Mouse (Mus musculus): Measurements from ENCODE around the gene Stxbp4. TPM values are rescaled to one million over a fixed set of nuclear protein-coding genes. Genes with fewer than 3 reads are reported as not detected.

The Stxbp4 gene
- total and polyA plus RNA-seq, 3 experiments = 4.0 to 4.9 TPM; not detected in 1

- no peak for DNase-seq (ENCODE audit: low read depth, low spot score)
- Histone ChIP-seq H3K4me1 (ENCODE audit: control insufficient read depth in 1 of 2, insufficient read depth in 2 of 2, low read length in 2 of 2) (peaks cover 39 to 44% of the 10 kb centered on the region in 2 experiments), H3K9me3 (replicated peaks; ENCODE audit: insufficient read depth, low read length) (no peaks in the 10 kb centered on the region), H3K27ac (ENCODE audit: control insufficient read depth, low read depth, low read length) (peak overlapping the region; percentile 98), H3K36me3 (ENCODE audit: control insufficient read depth in 1 of 2, insufficient read depth in 2 of 2, low read length in 2 of 2) (peaks cover under 1 to 48% of the 10 kb centered on the region in 2 experiments), H3K27me3 (ENCODE audit: control insufficient read depth in 1 of 2, insufficient read depth in 2 of 2, low read length in 2 of 2) (no peaks in the 10 kb centered on the region), H3K4me3 (ENCODE audit: control insufficient read depth in 1 of 2, insufficient read depth in 1 of 2, low read depth in 2 of 2, low read length in 2 of 2) (no peak overlapping the region), H3K9ac (ENCODE audit: control insufficient read depth, low read depth, low read length, poor library complexity, severe bottlenecking) (no peak overlapping the region; the same call in 1 of the 2 replicates), H3K79me2 (ENCODE audit: control insufficient read depth, insufficient read depth, low read length, poor library complexity) (no peaks in the 10 kb centered on the region)
- TF ChIP-seq MYB (IDR thresholded peaks at IDR 0.05; ENCODE audit: low read depth, low read length) = no peak
- no peak for TF ChIP-seq UBTF (IDR thresholded peaks at IDR 0.05; ENCODE audit: borderline replicate concordance, insufficient read depth, low read depth, low read length)
- TF ChIP-seq MAFK (IDR thresholded peaks at IDR 0.05; ENCODE audit: borderline replicate concordance, low read depth, low read length) = no peak
- no peak for TF ChIP-seq POLR2AphosphoS2 (IDR thresholded peaks at IDR 0.05; ENCODE audit: low read length)
- no peak for TF ChIP-seq NELFE (IDR thresholded peaks at IDR 0.05; ENCODE audit: low read depth, low read length)
Measured at GRCm38 (mm10) chr11:90665161-90665560, 27.3 kb upstream of the Stxbp4 start.

- peaks cover 39 to 44% of the 10 kb centered on the region in 2 experiments for H3K4me1 ChIP-seq (ENCODE audit: control insufficient read depth in 1 of 2, insufficient read depth in 2 of 2, low read length in 2 of 2)
- H3K4me3 ChIP-seq (ENCODE audit: control insufficient read depth in 1 of 2, insufficient read depth in 1 of 2, low read depth in 2 of 2, low read length in 2 of 2) = peak overlapping the region in 1 of 2 experiments; percentile 22; a peak in 2 of 4 replicates
- peaks cover 2 to 48% of the 10 kb centered on the region in 2 experiments for H3K36me3 ChIP-seq (ENCODE audit: control insufficient read depth in 1 of 2, insufficient read depth in 2 of 2, low read length in 2 of 2)
- no peaks in the 10 kb centered on the region for H3K9me3 ChIP-seq (replicated peaks; ENCODE audit: insufficient read depth, low read length)
- peak overlapping the region; percentile 98 for H3K27ac ChIP-seq (ENCODE audit: control insufficient read depth, low read depth, low read length)
- no peaks in the 10 kb centered on the region for H3K27me3 ChIP-seq (ENCODE audit: control insufficient read depth in 1 of 2, insufficient read depth in 2 of 2, low read length in 2 of 2)
- no peaks in the 10 kb centered on the region for H3K79me2 ChIP-seq (ENCODE audit: control insufficient read depth, insufficient read depth, low read length, poor library complexity)
- DNase-seq (ENCODE audit: low read depth, low spot score) = peak; percentile 95
- peak overlapping the region; percentile 59 for H3K9ac ChIP-seq (ENCODE audit: control insufficient read depth, low read depth, low read length, poor library complexity, severe bottlenecking)
- TF ChIP-seq EP300 (IDR thresholded peaks at IDR 0.05; ENCODE audit: low read depth in 1 of 2, low read length in 2 of 2) (peak; percentile 97 to 99), KAT2A (conservative IDR thresholded peaks at IDR 0.05; ENCODE audit: low read depth, low read length) (no peak), UBTF (IDR thresholded peaks at IDR 0.05; ENCODE audit: borderline replicate concordance, insufficient read depth, low read depth, low read length) (no peak), MYC (IDR thresholded peaks at IDR 0.05; ENCODE audit: low read depth, low read length) (peak; percentile 87), BHLHE40 (IDR thresholded peaks at IDR 0.05; ENCODE audit: borderline replicate concordance, low read depth, low read length) (peak; percentile 62; the same call in 1 of the 2 replicates), POLR2A (IDR thresholded peaks at IDR 0.05; ENCODE audit: control insufficient read depth in 1 of 2, insufficient read depth in 1 of 2, low read depth in 1 of 2, low read length in 2 of 2, poor library complexity in 1 of 2) (peak in 1 of 2 experiments; percentile 63; a peak in 2 of 4 replicates), ZKSCAN1 (IDR thresholded peaks at IDR 0.05; ENCODE audit: low read depth, low read length) (peak; percentile 40; the same call in 1 of the 2 replicates), JUND (IDR thresholded peaks at IDR 0.05; ENCODE audit: low read depth, low read length) (peak; percentile 51; the same call in 1 of the 2 replicates), CHD2 (IDR thresholded peaks at IDR 0.05; ENCODE audit: low read length) (peak; percentile 44; the same call in 1 of the 2 replicates), HCFC1 (IDR thresholded peaks at IDR 0.05; ENCODE audit: low read depth, low read length) (no peak), NRF1 (IDR thresholded peaks at IDR 0.05; ENCODE audit: insufficient read depth, low read depth, low read length, poor library complexity, severe bottlenecking) (0 out of 2 replicates have a peak, but pooled peaks have one; percentile 33), E2F4 (IDR thresholded peaks at IDR 0.05; ENCODE audit: borderline replicate concordance, low read depth, low read length) (no peak), RAD21 (IDR thresholded peaks at IDR 0.05; ENCODE audit: low read depth, low read length) (no peak), GATA1 (IDR thresholded peaks at IDR 0.05; ENCODE audit: low read depth, low read length) (peak; percentile 98), CTCF (IDR thresholded peaks at IDR 0.05 in 2 of 3, conservative IDR thresholded peaks at IDR 0.05 in 1 of 3; ENCODE audit: control insufficient read depth in 1 of 3, insufficient read depth in 1 of 3, low read depth in 2 of 3, low read length in 3 of 3, poor library complexity in 1 of 3, severe bottlenecking in 1 of 3) (no peak), POLR2AphosphoS2 (IDR thresholded peaks at IDR 0.05; ENCODE audit: low read length) (no peak), GABPA (IDR thresholded peaks at IDR 0.05; ENCODE audit: low read depth, low read length) (no peak), USF1 (IDR thresholded peaks at IDR 0.05; ENCODE audit: low read depth, low read length) (no peak), ZNF384 (IDR thresholded peaks at IDR 0.05; ENCODE audit: low read depth, low read length) (peak; percentile 69), TBP (IDR thresholded peaks at IDR 0.05; ENCODE audit: low read depth, low read length) (peak; percentile 80), USF2 (IDR thresholded peaks at IDR 0.05; ENCODE audit: borderline replicate concordance in 1 of 2, insufficient read depth in 1 of 2, low read depth in 1 of 2, low read length in 2 of 2) (no peak), ETS1 (IDR thresholded peaks at IDR 0.05; ENCODE audit: low read depth, low read length) (peak; percentile 85), RCOR1 (IDR thresholded peaks at IDR 0.05; ENCODE audit: low read depth, low read length) (peak; percentile 87), ZMIZ1 (IDR thresholded peaks at IDR 0.05; ENCODE audit: low read depth, low read length) (no peak), CHD1 (IDR thresholded peaks at IDR 0.05; ENCODE audit: low read depth, low read length) (no peak), SMC3 (IDR thresholded peaks at IDR 0.05; ENCODE audit: low read depth, low read length) (0 out of 2 replicates have a peak, but pooled peaks have one; percentile 4), ZC3H11A (IDR thresholded peaks at IDR 0.05; ENCODE audit: low read depth, low read length) (no peak)
Measured at GRCm38 (mm10) chr11:90664345-90664986, 26.6 kb upstream of the Stxbp4 start.

All from MEL (cell line).